Mouse (Mus musculus) adrenal gland, adult 2 months (tissue): ENCODE data around the gene Myh9. TPM values are rescaled to one million over a fixed set of nuclear protein-coding genes. Genes with fewer than 3 reads are reported as not detected.

Experiments used
- DNase-seq: peaks from one replicate; pipeline ENCODE4 v3.0.0; 2021
- long read RNA-seq: library from polyadenylated mRNA; stranded (forward); transcript quantifications from one replicate; pipeline ENCODE4 v2.0.0, GENCODE M21; 2021
- polyA plus RNA-seq: library from polyadenylated mRNA; depleted of rRNA; stranded (reverse); fragments of >200 nt; gene quantifications from 2 replicates; pipeline ENCODE4 v1.2.3, GENCODE M21; 2012; rRNA removed
- total RNA-seq, 2 experiments: library from RNA; stranded (reverse); gene quantifications; 2 replicates each; pipeline ENCODE4 v1.2.3; 2021

The Myh9 gene
- total RNA-seq, result 100 to 1,000 TPM; 280 to 306 TPM
- polyA plus RNA-seq, result 45.4 and 51.9 TPM in 2 replicates
- long read RNA-seq, full-length matches to known transcripts, result 18 of 37 reads
- long read RNA-seq, partial matches to known transcripts, result 13 of 37 reads
- long read RNA-seq, other reads (novel, unspliced or antisense), result 6 of 37 reads

DNA sequence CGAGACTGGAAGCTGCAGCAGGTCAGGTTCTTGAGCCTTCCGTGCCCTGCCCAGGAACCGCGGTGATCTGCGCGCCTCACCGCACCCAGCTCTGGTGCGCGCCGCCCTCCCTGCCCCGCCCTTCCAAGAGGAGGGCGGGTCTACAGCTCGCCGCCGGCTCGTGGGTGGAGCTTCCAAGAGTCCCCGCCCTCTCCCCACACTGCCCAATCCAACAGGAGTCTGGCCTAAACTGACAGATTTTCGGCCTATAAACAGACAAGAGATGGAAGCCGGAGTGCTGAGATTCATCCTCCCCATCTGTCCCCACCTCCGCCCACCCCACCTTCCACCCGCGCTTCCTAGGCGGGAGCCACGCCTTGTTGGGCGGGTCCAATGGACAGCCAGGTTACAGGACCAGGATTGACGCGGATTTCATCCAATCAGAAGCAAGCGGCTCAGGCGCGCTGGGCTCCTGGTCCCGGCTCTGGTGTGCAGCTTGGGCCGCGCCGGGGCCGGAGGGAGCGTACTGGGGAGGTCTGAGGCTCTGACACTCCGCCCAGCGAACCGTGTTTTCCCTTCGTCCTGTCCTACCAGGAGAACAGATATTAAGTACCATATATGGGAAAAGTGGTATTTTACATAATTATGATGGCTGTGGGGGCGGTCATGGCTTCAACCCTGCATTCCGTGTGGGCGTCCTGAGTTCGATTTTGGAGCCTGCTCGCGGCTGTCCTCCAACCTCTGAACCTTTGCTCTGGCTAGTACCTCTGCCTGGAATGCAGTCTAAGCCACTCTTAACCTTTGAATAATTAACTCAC, at the start of gene Myh9:
Gene Myh9 (minus strand): TSS at position 129 of the 797 bp plus-strand sequence.
- peak; percentile 100 for DNase-seq

DNA sequence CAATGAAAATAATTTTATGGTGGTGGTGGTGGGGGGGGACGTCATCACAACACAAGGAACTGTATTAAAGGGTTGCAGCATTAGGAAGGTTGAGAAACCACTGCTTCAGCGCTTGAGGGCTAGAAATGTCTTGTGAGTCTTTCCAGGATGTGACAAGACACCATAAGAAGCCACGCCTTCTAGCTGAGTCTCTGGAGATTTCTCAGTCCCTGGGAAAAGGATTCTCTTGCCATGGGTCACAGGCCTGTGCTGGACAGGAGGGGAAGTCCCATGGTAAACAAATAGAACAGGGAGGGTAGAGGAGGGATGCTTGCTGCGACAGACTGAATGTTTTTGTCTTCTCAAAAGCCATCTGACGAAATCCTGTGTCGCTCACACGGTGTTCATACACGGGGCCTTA, 49.8 kb upstream of the Myh9 start:
- DNase-seq, result no peak

GRCm38 (mm10) chr15:77889761-77890422, 47.9 kb upstream of the Myh9 start:
- DNase-seq, result no peak

DNA sequence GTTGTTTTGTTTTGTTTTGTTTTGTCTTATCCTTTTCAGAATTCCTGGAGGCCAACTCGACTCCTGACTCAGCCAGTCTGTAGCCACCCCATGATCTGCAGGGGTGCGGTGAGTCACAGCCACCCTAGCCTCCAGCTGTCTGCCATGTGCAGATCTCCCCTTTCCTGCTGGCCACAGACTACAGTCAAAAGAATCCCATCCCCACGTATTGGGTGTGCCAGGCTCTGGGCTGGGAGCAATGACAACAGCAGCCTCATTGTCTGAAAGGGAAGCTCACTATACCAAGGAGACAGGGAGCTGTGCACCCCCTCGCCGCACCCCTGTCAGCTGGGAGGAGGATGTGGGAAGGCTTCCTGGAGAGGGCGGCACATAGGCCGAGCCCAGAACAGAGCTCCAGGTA, 46.3 kb upstream of the Myh9 start:
- DNase-seq, result peak; percentile 79

GRCm38 (mm10) chr15:77887093-77887488, 45.1 kb upstream of the Myh9 start:
- no peak for DNase-seq

- no peak for DNase-seq
Measured at GRCm38 (mm10) chr15:77886369-77887092, 44.6 kb upstream of the Myh9 start.

DNA sequence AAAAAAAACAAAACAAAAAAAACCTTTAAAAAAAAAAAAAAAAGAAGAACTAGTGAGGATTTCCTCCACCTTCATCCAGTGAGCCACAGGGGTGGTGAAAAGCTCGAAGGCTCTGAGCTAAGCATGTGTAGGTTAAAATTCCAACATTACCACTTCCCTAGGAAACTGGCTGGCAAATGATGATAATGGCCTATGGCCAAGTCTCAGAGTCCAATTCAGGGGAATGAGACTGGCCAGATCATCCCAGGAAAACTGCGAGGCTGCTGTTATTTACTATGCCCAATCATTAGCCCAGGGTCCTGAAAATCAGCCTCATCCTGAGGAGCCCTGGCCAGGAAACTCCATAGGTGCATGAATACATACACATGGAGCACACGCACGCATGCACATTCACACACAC, 44.0 kb upstream of the Myh9 start:
- no peak for DNase-seq

- DNase-seq, result no peak
Measured at GRCm38 (mm10) chr15:77885159-77885558, 43.2 kb upstream of the Myh9 start.

DNA sequence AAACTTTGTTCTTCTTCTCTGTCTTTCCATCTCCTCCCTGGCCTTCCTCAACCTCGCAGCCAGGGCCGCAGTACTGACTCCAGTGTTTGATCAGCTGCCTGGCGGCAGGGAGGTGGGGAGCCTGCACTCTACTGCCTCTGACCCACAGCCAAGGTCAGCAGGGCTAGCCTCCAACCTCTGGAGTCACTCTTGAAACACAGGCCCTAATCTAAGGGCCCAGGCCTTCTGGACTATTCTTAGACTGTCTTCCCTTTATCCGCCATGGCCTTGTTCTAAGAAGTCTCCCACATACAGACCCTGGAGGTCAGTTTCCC, 41.7 kb upstream of the Myh9 start:
- no peak for DNase-seq

GRCm38 (mm10) chr15:77882797-77883696, 41.1 kb upstream of the Myh9 start:
- no peak for DNase-seq

- no peak for DNase-seq
Measured at GRCm38 (mm10) chr15:77882297-77882696, 40.3 kb upstream of the Myh9 start.

- peak; percentile 55 for DNase-seq
Measured at GRCm38 (mm10) chr15:77881698-77882097, 39.7 kb upstream of the Myh9 start.

DNA sequence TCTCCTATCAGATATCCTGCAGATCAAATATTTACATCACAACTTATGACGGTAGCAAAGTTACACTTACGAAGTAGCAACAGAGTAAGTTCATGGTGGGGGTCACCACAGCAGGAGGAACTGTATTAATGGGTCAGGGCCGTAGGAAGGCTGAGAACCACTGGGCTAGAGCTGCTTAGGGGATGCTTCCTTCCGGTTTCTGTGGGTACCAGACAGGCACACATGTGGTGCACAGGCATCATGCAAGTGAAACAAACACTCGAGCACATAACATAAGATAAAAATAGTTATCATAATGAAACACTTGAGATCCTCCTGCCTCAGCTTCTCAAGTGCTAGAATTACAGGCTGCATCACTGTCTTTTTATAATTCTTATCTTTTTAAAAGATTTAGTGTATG, 38.8 kb upstream of the Myh9 start:
- no peak for DNase-seq

DNA sequence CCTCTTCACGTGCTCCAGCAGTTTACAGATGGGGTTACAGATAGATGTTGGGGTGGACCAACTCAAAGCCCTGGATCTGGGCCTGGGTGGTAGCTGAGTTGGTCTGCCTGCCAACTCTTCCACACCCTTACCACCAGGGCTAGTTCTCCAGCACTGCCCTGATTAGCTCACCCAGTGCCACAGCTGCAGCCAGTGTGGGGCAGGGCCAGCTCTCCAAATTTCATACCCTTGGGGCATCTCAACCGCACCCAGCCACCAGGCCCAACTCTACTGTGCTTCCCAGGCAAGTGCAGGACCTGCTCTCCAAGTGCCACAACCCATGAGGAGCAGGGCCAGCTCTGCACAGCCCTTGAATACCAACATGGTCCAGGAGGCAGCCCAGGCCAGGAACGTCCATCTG, 37.8 kb upstream of the Myh9 start:
- DNase-seq, result no peak

DNA sequence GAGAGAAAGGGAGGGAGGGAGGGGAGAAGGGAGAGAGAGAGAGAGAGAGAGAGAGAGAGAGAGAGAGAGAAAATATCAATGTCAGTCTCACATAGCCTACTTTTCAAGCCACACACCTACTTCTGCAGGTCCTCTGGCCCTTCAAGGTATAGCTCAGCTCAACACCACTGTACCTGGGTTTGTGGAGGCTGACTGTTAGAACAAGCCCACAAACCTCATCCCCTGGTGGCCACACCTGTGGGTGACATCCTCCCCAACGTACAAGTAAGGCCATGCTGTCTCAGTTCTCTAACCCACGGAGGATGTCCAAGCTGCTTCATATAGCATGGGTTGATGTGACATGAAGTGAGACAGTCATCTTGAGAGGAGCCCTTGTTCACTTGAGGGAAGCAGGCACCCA, 35.2 kb upstream of the Myh9 start:
- no peak for DNase-seq

DNA sequence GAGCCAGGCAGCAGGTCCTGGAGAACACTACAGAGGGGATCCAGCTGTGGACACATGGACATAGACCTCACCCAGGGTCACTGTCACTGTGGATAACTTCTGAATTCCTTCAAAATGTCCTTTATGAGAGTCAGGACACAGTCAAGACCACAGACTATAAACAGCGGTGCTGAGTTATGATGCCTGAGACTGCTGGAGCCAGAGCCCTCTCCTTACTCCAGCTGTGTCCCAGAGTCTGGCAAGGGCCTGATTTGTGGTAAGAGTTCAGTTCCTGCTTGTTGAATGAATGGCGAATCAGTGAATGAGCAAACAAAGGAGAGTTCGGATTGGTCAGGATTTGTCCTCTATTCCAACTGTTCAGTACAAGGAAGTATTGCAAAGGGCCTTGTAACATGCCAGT, 34.7 kb upstream of the Myh9 start:
- no peak for DNase-seq

DNA sequence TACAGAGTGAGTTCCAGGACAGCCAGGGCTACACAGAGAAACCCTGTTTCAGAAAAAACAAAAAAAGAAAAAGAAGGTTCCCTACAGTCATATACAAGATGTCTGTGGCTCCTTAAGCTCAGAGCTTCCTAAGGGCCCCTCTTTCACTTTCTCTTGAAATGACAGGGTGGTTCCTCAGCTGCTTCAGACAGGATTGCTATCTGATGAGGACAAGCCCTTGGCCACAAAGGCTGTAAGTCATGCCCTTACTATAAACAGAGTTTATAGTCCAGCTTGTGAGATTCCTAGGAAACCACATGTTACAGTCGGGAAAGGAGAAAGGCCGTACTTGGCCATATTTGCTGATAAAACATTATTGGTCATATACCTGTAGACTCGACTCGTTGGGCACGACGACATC, 34.0 kb upstream of the Myh9 start:
- DNase-seq, result no peak

GRCm38 (mm10) chr15:77874807-77875206, 32.8 kb upstream of the Myh9 start:
- DNase-seq, result no peak

GRCm38 (mm10) chr15:77874310-77874709, 32.3 kb upstream of the Myh9 start:
- peak; percentile 51 for DNase-seq

DNA sequence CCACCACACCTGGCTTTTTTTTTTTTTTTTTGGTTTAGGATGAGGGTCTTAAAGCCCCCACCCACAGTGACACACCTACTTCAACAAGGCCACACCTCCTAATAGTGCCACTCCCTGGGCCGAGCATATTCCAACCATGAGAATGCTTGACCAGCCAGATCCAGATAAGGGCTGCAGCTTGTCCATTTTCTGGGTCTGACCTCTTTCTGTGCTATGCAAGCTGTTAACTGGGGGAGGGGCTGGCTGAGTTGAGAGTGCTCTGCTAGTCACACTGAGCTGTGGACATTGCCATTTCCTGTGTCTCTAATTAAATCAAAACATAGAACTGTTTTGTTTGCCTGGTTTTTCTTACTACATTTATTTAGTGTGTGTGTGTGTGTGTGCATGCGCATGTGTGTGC, 31.6 kb upstream of the Myh9 start:
- no peak for DNase-seq

DNA sequence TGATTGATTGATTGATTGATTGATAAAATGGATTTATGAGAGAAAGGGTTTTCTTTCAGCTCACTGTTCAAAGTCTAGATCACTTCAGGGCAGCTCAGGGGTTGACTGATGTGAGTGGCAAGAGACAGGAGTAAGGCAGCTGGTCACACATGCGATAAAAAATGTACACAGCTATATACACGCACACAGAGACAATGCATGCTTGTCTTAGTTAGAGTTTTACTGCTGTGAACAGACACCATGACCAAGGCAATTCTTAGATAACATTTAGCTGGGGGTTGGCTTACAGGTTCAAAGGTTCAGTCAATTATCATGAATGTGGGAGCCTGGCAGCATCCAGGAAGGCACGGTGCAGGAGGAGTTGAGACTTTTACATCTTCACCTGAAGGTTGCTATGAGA, 31.0 kb upstream of the Myh9 start:
- no peak for DNase-seq

DNA sequence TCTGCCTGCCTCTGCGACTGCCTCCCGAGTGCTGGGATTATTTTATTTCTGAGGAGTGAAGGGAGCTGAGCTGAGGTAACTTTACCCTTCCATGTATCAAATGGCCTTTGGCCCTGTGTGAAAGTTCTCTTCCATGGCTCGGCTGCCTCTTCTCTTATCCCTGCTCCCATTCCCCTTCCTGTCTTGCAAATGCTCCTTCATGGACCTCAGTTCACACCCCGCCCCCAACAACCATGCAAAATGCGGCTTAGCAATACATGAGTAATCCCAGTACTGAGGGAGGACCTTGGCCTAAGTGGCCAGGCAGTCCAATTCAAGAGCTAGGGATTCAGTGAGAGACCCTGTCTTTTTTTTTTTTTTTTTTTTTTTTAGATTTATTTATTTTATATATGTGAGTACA, 26.4 kb upstream of the Myh9 start:
- peak; percentile 85 for DNase-seq
